In the genomic region with DNA sequence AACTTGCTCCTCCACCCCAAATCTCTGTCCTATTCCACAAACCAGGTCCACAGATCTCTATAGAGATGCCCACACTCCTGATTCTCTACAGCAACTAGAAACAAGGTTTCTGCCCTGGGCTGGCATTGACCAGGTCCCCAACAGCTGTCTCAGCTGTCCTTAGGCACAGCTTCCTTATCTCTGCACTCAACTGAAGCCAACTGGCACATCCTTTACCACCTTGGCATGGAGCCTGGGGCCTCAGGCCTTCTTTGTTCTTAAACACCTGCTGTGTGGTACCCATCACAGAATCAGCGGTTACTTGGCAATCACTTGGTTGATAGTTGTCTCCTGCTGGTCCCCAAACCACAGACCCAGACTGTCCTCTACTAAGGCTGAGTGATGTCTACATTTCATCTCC, we compare ENCODE assay signal across 21 mouse cellular contexts. TPM values are rescaled to one million over a fixed set of nuclear protein-coding genes. Genes with fewer than 3 reads are reported as not detected.
DNase-seq lines count a peak whose midpoint lies in the region; ATAC-seq and TF ChIP-seq lines count a peak whose summit lies in the region.
"Had no signal": no experiment of that assay in that cellular context is flagged by ENCODE, and none has a peak within 500 bp of the region (broad histone marks: within the 10 kb centered on the region; RNA-seq: fewer than 3 reads in every experiment).

No protein-coding gene starts in this region.

- no peak overlapping the region for H3K27ac ChIP-seq in intestine, embryonic 15.5 days
- H3K27ac ChIP-seq: forebrain, embryonic 15.5 days; limb, embryonic 12.5 days; liver, embryonic 15.5 days had no signal

- no peak for TF ChIP-seq POLR2A in myocyte (IDR thresholded peaks at IDR 0.05; ENCODE audit: insufficient read length, low read depth)

- no peak overlapping the region for H3K9ac ChIP-seq in intestine, embryonic 15.5 days
- H3K9ac ChIP-seq: forebrain, embryonic 15.5 days; limb, embryonic 12.5 days; liver, embryonic 15.5 days had no signal

- peak; percentile 54 for DNase-seq in adrenal gland, postnatal 14 days
- DNase-seq in adrenal gland, postnatal 4 days (ENCODE audit: low spot score in 2 of 2), result no peak
- DNase-seq in left cerebral cortex, postnatal 4 days, result peak; percentile 53
- no peak for DNase-seq in left cerebral cortex, postnatal 36 days (ENCODE audit: low spot score in 2 of 2)
- DNase-seq in kidney, adult 18-20 months, result no peak
- DNase-seq: layer of hippocampus, postnatal 36 days; lung, postnatal 10 days had no signal

- H3ac ChIP-seq in C2C12 (ENCODE audit: control insufficient read depth, insufficient read length, low read depth) (no peak overlapping the region), myocyte (ENCODE audit: control insufficient read depth, insufficient read length) (no peak overlapping the region)

- H3K4me1 ChIP-seq in intestine, embryonic 15.5 days (replicated peaks), result peaks cover 32% of the 10 kb centered on the region

- no peak for TF ChIP-seq CTCF in C2C12 (IDR thresholded peaks at IDR 0.05; ENCODE audit: control insufficient read depth, insufficient read depth, insufficient read length)

- H3K36me3 ChIP-seq in C2C12 (ENCODE audit: control insufficient read depth, insufficient read depth) (peaks cover 14% of the 10 kb centered on the region), myocyte (ENCODE audit: control insufficient read depth, insufficient read depth) (peaks cover 8% of the 10 kb centered on the region)
- peaks cover 9% of the 10 kb centered on the region for H3K36me3 ChIP-seq in intestine, embryonic 15.5 days

- peak overlapping the region; percentile 59 for H3K4me2 ChIP-seq in myocyte (ENCODE audit: low read depth)
- no peak overlapping the region for H3K4me2 ChIP-seq in intestine, embryonic 15.5 days (replicated peaks)
- H3K4me2 ChIP-seq: forebrain, embryonic 15.5 days; heart, embryonic 11.5 days; limb, embryonic 12.5 days; liver, embryonic 15.5 days had no signal

- WGBS in intestine, embryonic 15.5 days, result 84% methylated on average over 1 of the region's 1 CpGs

- H3K79me2 ChIP-seq in C2C12 (ENCODE audit: control insufficient read depth, insufficient read depth) (peaks cover 35% of the 10 kb centered on the region), myocyte (ENCODE audit: control insufficient read depth, insufficient read depth) (peaks cover 14% of the 10 kb centered on the region)

- peaks cover 22% of the 10 kb centered on the region for H3K79me3 ChIP-seq in C2C12 (ENCODE audit: low read depth)

- H3K27me3 ChIP-seq in C2C12 (ENCODE audit: control insufficient read depth, insufficient read depth, insufficient read length) (no peaks in the 10 kb centered on the region), myocyte (ENCODE audit: control insufficient read depth, insufficient read depth, insufficient read length) (no peaks in the 10 kb centered on the region)
- no peaks in the 10 kb centered on the region for H3K27me3 ChIP-seq in intestine, embryonic 15.5 days (replicated peaks)
- H3K27me3 ChIP-seq: limb, embryonic 12.5 days had no signal

- H3K4me3 ChIP-seq in C2C12 (ENCODE audit: insufficient read depth, poor library complexity, severe bottlenecking), result no peak overlapping the region
- no peak overlapping the region for H3K4me3 ChIP-seq in myocyte
- no peak overlapping the region for H3K4me3 ChIP-seq in intestine, embryonic 15.5 days (replicated peaks)
- H3K4me3 ChIP-seq: forebrain, embryonic 15.5 days; limb, embryonic 12.5 days; liver, embryonic 15.5 days; megakaryocyte, embryonic 14.5 days had no signal

- intact Hi-C loops in left cerebral cortex, postnatal 4 days (cut with DNase I), result no loop called here
- intact Hi-C loops in left cerebral cortex, postnatal 36 days (cut with DNase I), result no loop called here

- no peaks in the 10 kb centered on the region for H3K9me3 ChIP-seq in intestine, embryonic 15.5 days
- H3K9me3 ChIP-seq: forebrain, embryonic 15.5 days; limb, embryonic 12.5 days; liver, embryonic 15.5 days; megakaryocyte, embryonic 14.5 days had no signal

- no peak for ATAC-seq in intestine, embryonic 15.5 days
- ATAC-seq: forebrain, embryonic 15.5 days had no signal

TF ChIP-seq in C2C12, 6 proteins besides CTCF, POLR2A, EP300 and RAD21:
- TF ChIP-seq MAX (IDR thresholded peaks at IDR 0.05), result no peak
- TF ChIP-seq CEBPB (IDR thresholded peaks at IDR 0.05; ENCODE audit: low read depth), result no peak
- no peak for TF ChIP-seq FOSL1 (IDR thresholded peaks at IDR 0.05; ENCODE audit: insufficient read depth, low read length, poor library complexity, severe bottlenecking)
- TF ChIP-seq USF1 (IDR thresholded peaks at IDR 0.05; ENCODE audit: low read depth), result no peak
- no peak for TF ChIP-seq MYOG (IDR thresholded peaks at IDR 0.05; ENCODE audit: control insufficient read depth, extremely low read depth, insufficient read length)
- peak; percentile 93 for TF ChIP-seq MYOD1 (IDR thresholded peaks at IDR 0.05; ENCODE audit: control insufficient read depth, insufficient read length, low read depth)

TF ChIP-seq in myocyte, 11 proteins besides CTCF, POLR2A, EP300 and RAD21:
- peak; percentile 68 for TF ChIP-seq TCF3 (IDR thresholded peaks at IDR 0.05; ENCODE audit: insufficient read length, low read depth)
- no peak for TF ChIP-seq USF1 (IDR thresholded peaks at IDR 0.05; ENCODE audit: low read depth)
- TF ChIP-seq CEBPB (IDR thresholded peaks at IDR 0.05; ENCODE audit: insufficient read depth, poor library complexity, severe bottlenecking), result no peak
- no peak for TF ChIP-seq E2F4 (IDR thresholded peaks at IDR 0.05; ENCODE audit: insufficient read depth)
- peak; percentile 87 to 96 (median 87) for TF ChIP-seq MYOG (IDR thresholded peaks at IDR 0.05; ENCODE audit: control insufficient read depth in 1 of 3, insufficient read depth in 1 of 3, insufficient read length in 2 of 3, low read depth in 2 of 3)
- TF ChIP-seq MYOD1 (IDR thresholded peaks at IDR 0.05; ENCODE audit: control insufficient read depth in 1 of 3, insufficient read length in 2 of 3, low read depth in 2 of 3), result peak; percentile 65 to 96 (median 83)
- peak; percentile 60 for TF ChIP-seq TCF12 (IDR thresholded peaks at IDR 0.05; ENCODE audit: insufficient read depth, poor library complexity, severe bottlenecking)

RNA-seq across cellular contexts. Expression of gene AI837181, which starts 5.5 kb away (rescaled TPM):
- total RNA-seq in adrenal gland, postnatal 14 days (2021), result 36.8 and 45.1 TPM in 2 replicates
- 10 to 100 TPM; 55.1 to 56.7 TPM for total RNA-seq in adrenal gland, postnatal 4 days (2021)
- total RNA-seq in left cerebral cortex, postnatal 4 days (2021), result 10 to 100 TPM; 49.9 to 51.7 TPM
- 10 to 100 TPM; 70.2 to 78.3 TPM for total RNA-seq in left cerebral cortex, postnatal 36 days (2021)
- 90.3 TPM for polyA plus RNA-seq in C2C12 (2012; fragmentation: generic; extraction: Trizol)
- polyA plus RNA-seq in myocyte (2012; fragmentation: generic; extraction: Trizol), result 69.9 TPM
- polyA plus RNA-seq in intestine, embryonic 15.5 days (2015; fragmentation: Nextera tagmentation; extraction: Ambion mirVana), result 42.6 and 45.8 TPM in 2 replicates

RNA-seq across cellular contexts. Expression of gene Drap1, which starts 5.6 kb away (rescaled TPM):
- total RNA-seq in adrenal gland, postnatal 14 days (2021), result 210 and 236 TPM in 2 replicates
- 100 to 1,000 TPM; 236 to 266 TPM for total RNA-seq in adrenal gland, postnatal 4 days (2021)
- total RNA-seq in left cerebral cortex, postnatal 4 days (2021), result 100 to 1,000 TPM; 256 to 263 TPM
- 100 to 1,000 TPM; 245 to 260 TPM for total RNA-seq in left cerebral cortex, postnatal 36 days (2021)
- 428 TPM for polyA plus RNA-seq in C2C12 (2012; fragmentation: generic; extraction: Trizol)
- 481 TPM for polyA plus RNA-seq in myocyte (2012; fragmentation: generic; extraction: Trizol)
- polyA plus RNA-seq in intestine, embryonic 15.5 days (2015; fragmentation: Nextera tagmentation; extraction: Ambion mirVana), result 198 and 200 TPM in 2 replicates

RNA-seq across cellular contexts. Expression of gene Fosl1, which starts 16.9 kb away (rescaled TPM):
- 0.98 and 1.1 TPM in 2 replicates for total RNA-seq in adrenal gland, postnatal 14 days (2021)
- total RNA-seq in adrenal gland, postnatal 4 days (2021), result under 1 TPM in 1 of 2 experiments, not detected in 1; 0.20 TPM
- total RNA-seq in left cerebral cortex, postnatal 4 days (2021), result not detected
- total RNA-seq in left cerebral cortex, postnatal 36 days (2021), result not detected
- polyA plus RNA-seq in C2C12 (2012; fragmentation: generic; extraction: Trizol) (146 TPM), myocyte (2012; fragmentation: generic; extraction: Trizol) (15.4 TPM)
- not detected in 2 replicates for polyA plus RNA-seq in intestine, embryonic 15.5 days (2015; fragmentation: Nextera tagmentation; extraction: Ambion mirVana)
- total RNA-seq: heart, postnatal 36 days; layer of hippocampus, adult 18-20 months; layer of hippocampus, postnatal 36 days had no signal
- polyA plus RNA-seq: embryonic facial prominence, embryonic 11.5 days; forebrain, embryonic 15.5 days; heart, embryonic 11.5 days; intestine, embryonic 14.5 days; limb, embryonic 12.5 days; liver, embryonic 15.5 days; neural tube, embryonic 14.5 days; stomach, embryonic 16.5 days had no signal

RNA-seq across cellular contexts. Expression of gene Ccdc85b, which starts 27.3 kb away (rescaled TPM):
- total RNA-seq in adrenal gland, postnatal 14 days (2021), result 8.8 and 11.2 TPM in 2 replicates
- 10 to 100 TPM; 10.4 to 10.6 TPM for total RNA-seq in adrenal gland, postnatal 4 days (2021)
- 10 to 100 TPM; 20.8 to 21.6 TPM for total RNA-seq in left cerebral cortex, postnatal 4 days (2021)
- 10 to 100 TPM; 28.5 to 31.7 TPM for total RNA-seq in left cerebral cortex, postnatal 36 days (2021)
- 30.5 TPM for polyA plus RNA-seq in C2C12 (2012; fragmentation: generic; extraction: Trizol)
- polyA plus RNA-seq in myocyte (2012; fragmentation: generic; extraction: Trizol), result 10.7 TPM
- polyA plus RNA-seq in intestine, embryonic 15.5 days (2015; fragmentation: Nextera tagmentation; extraction: Ambion mirVana), result 8.2 and 8.7 TPM in 2 replicates

RNA-seq across cellular contexts. Expression of gene Tsga10ip, which starts 28.1 kb away (rescaled TPM):
- total RNA-seq in adrenal gland, postnatal 14 days (2021), result not detected in 2 replicates
- not detected for total RNA-seq in adrenal gland, postnatal 4 days (2021)
- total RNA-seq in left cerebral cortex, postnatal 4 days (2021), result not detected
- not detected for total RNA-seq in left cerebral cortex, postnatal 36 days (2021)
- polyA plus RNA-seq in C2C12 (2012; fragmentation: generic; extraction: Trizol) (0.02 TPM), myocyte (2012; fragmentation: generic; extraction: Trizol) (0.37 TPM)
- polyA plus RNA-seq in intestine, embryonic 15.5 days (2015; fragmentation: Nextera tagmentation; extraction: Ambion mirVana), result 4.3 and 10.8 TPM in 2 replicates
- total RNA-seq: layer of hippocampus, postnatal 36 days had no signal
- polyA plus RNA-seq: forebrain, embryonic 15.5 days; liver, embryonic 15.5 days; neural tube, embryonic 14.5 days had no signal

Comparison
In these comparisons a context has a peak if more than half of its experiments do, and no peak if none do; other contexts are left out.
1. DNase-seq: peak in adrenal gland, postnatal 14 days (single experiment) and left cerebral cortex, postnatal 4 days (single experiment); none in adrenal gland, postnatal 4 days (0 of 2), left cerebral cortex, postnatal 36 days (0 of 2) and kidney, adult 18-20 months (single experiment).